Mouse (Mus musculus) heart, postnatal 4 days (tissue): ENCODE measurements at regions not wholly inside any gene's neighbourhood (a gene's known extent, or its start where the extent isn't known, plus 50 kb on each side); places are given as distances from the start of the nearest gene placed in this dataset.

Experiments
- DNase-seq: peaks from one replicate; pipeline ENCODE4 v3.0.0; 2021
- microRNA-seq, 2 experiments: library from miRNA; unstranded; fragments of <30 nt; microRNA quantifications; one replicate each; pipeline ENCODE4 v1.2.0; 2021 to 2022

DNA sequence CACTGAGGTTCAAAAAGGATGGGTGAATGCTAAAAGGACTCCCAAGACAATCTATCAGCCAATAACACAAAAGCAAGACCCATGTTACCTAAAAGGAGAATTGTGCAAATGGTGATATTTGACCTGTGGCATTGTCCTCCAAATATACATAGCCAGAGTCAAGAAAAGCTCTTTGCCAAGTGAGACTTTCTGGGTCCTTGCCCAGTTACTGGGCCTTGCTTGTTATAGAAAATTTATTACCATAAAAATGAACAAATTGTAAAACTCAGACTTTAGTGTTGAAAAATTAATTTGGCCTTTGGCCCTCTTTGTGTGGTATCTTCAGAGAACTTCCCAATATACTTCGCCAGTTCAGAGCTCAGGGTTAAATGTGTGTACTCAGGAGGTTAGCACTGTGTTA is 653.3 kb downstream of the Gm826 start:
- no peak for DNase-seq

DNA sequence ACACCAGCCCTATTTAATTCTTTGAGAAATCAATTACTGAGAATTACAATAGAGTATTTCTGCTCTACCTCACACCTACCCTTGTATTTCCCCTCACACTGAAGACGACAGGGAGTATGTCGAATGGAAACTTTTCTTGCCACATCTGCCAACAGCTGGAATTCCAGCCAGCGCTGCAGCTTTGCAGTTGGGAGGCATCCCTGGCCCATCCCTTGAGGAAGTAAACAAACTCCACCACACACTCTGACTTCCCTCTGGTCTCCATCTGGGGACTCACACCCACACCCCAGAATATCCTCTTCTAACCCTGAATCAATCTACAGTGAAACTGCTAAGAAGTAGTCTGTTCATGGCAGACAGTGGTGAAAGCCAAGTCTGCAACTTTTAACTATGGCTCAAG is 630.9 kb downstream of the Gm826 start:
- DNase-seq: no peak

DNA sequence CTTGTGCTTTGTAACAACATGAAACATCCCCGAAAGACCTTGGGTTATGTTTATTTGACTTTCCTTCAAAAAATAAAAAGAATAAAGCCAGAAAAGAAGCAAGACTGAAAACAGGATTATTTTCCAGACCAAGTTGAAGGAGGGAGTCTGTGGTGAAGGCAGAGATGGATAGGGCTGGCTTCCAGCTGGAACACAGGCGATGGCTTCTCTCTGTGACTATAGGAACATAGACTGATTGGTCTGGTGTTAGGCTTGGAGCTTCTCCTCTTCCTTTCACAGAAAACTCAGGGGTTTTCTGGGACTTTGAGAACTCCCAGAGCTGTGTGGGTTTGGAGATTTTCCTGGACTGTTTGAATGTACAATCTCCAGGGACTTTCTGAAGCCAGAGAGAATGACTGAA is 625.8 kb downstream of the Gm826 start:
- peak; percentile 49 for DNase-seq

DNA sequence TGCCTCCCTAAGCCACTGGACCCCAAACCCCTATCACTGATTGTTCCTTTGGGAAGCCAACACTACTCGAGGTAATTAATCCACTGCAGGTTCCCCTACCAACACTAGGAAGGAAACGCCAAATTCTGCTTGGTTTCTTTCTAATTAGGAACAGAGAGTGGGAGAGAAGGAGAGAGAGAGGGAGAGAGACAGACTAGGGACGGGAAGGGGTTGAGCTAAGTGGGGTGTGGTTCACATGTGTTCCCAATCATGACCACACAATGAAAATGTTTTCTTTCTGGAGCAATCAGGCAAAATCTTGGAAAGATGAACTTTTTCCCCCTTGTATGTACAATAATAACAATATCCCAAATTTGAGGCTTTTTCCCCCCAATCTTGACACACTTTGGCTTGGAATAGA is 619.3 kb downstream of the Gm826 start:
- no peak for DNase-seq

DNA sequence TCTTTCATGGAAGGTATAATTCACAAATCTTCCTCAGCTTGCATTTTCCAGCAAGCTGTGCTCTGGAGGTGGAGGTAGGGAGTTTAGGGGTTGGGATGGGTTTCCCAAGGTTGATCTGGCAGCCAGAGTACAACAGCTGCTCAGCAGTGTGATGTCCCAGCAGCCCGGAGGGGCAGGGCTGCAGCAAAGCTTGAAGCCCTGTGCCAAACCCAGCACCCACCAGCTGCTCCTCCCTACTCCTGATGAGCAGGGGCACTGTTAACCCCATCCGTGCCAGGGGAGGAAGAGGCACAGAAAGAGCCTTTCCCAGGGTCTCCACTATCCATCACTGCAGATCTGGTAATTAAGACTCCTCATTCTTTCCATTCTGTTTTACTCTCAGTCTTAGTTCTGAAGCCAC is 615.2 kb downstream of the Gm826 start:
- DNase-seq: no peak

DNA sequence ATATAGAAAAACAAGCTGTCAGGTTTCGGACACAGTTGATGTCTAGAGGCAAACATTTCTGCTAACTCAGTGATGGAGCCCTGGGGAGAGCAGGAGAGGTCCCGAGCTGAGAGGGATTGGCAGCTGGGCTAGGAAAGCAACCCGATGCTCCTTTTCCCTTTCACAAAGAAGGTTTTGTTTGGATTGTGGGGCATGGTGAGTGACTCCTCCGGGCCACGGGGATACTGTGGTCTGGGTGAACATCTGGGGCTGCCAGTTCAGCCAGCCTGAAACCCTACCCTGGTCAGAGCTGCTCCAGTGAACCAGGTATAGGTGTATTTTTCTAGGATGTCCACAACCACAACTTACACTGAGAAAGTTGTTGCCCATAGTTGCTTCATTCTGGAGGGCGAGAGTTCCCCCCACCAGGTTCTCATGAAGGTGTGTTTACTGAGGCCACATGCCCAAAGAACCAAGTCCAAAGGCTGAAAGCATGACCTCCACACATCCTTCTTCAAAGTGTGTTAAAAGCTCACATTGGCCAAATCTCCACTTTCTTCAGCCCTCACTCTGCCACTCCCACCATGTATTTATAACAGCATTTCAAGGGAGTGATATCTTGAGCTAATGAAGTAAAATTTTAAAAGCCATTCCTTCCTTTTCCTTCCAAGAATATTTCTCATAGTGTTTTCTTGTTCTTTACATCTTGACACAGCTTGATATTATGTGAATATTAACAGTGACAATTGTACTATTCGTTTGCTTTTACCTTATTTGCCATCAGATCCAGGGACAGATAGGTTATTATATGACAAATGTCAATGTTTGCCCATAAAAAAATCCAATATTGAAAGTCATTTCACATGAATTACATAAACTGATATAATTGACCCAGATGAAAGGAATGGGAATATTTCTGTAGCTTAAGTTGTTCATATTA is 608.5 kb downstream of the Gm826 start:
- DNase-seq: no peak

DNA sequence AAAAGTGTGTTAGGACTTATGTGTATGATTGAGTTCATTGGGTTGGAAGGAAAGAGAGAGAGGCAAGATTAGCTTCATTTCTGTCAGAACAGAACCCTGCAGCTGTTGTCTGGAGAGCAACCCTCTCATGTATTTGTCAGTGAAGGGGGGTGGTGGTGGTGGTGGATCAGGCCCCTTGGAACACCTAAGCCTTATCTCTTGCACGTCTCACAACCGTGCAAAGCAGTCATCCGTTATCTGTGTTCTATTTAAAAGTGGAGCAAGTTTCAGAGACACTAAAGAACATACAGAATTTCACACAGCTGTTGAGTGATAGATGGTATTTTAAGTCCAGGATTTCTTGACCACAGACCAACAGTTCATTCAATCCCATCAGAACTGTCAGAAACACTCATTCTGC is 604.7 kb downstream of the Gm826 start:
- no peak for DNase-seq

DNA sequence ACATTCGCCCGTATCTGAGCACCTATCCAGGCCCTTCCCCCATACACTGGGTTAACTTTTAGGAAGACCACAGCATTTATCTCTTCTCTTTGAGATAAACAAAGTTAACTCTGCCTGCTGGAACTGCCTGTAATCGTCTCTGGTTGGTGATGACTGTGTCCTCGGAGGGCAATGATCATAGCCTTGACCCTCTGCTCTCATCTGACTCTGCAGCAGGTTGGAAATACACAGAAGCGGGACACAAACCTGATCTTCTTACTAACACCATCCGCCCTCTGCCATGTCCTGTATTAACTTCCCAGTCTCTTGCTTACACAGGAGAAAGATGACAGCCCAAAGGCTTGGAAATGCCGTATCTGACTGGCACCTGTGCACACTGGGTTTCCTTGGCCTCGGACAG is 603.7 kb downstream of the Gm826 start:
- DNase-seq: no peak

DNA sequence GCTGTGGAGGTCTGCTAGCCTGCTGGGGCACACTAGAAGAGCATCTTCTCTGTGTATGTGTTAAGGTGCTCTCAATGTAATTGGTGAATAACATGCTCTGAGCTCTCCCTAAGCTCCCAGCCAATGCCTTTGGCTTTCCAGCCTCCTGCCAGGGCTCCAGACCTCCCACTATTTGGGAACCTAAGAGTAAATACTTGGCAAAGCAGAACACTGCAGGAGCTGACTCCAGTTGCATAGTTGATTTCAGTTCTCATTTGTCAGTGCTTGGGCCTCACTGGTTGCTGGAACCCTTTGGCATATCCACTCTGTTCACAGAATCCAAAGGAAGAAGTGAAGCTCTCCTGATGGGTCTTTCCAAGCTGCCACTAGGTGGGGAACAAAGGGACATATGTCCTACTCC is 602.7 kb downstream of the Gm826 start:
- no peak for DNase-seq

DNA sequence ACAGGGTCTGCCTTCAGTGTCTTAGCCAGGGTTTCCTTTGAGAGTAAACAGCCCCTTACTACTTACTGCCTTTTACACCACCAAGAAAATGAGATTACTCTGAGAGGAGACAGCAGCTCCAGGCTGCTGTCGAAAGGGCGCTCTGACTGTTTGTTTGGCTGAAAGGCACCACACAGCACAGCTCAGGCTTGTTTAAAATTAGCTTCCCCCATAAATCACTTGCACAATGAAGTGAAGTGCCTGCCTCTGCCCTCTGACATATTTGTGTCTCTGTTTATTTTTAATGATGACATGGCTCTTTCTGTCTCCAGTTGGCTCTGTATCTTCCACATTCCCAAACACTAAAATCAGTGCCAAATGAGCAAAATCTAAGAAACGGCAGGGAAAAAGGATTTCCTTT is 601.5 kb downstream of the Gm826 start:
- no peak for DNase-seq

DNA sequence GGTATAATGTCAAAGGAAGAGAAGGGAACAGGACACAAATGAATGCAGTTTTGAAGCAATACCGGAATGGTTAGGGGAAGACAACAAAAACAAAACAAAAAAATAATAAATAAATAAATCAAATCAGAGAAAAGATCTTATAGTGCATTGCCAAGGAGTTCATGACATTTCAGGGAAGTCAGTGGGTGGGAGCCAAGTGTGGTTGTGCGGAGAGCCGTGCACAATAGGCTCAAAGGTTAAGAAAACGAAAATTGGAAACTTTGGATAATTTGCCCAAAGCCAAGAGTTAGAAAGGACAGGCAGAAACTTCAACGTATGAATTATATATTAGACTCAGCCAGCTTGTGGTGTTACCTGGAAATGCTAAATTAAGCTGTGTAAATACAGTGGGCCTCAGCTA is 599.4 kb downstream of the Gm826 start:
- no peak for DNase-seq

DNA sequence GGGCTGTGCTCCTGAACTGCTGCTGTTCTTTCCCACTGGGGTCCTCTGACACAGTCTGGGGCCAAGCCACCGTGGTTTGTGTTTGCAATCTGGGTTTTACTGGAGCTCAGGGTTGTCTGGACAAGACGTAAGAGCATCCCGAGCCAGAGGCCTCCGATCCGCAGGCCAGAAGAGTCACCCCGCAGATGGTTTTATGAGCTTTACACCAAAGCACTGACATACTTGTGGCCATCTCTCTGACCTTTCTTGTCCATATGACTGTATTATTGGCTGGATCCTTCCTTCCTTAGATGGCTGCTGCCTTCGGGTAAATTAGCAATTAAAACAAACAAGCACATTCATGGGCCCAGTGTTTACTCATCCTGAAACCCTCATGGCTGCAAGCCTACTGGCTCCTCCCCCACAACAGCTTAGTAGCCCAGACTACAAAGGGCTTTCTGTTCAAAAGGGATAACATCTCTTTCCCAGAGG is 578.4 kb downstream of the Gm826 start:
- no peak for DNase-seq

DNA sequence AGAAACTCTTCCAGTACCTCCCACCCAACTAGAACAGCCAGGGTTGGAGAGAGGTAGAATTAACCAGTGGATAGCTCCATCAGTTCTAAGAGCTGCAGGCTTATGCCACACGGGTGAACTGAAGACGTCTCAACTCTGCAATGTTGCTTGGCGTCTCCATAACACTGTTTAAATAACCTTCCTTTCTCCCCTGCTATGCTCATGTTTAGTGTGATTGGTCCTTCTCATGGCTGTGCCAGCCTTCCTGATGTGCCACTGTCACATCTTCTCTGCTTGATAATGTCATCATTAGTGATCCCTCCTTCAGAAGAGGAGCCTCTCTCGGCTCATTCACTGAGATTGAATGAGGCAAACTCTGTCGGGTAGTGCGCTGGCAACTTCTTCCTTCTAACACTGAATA is 573.2 kb downstream of the Gm826 start:
- no peak for DNase-seq

DNA sequence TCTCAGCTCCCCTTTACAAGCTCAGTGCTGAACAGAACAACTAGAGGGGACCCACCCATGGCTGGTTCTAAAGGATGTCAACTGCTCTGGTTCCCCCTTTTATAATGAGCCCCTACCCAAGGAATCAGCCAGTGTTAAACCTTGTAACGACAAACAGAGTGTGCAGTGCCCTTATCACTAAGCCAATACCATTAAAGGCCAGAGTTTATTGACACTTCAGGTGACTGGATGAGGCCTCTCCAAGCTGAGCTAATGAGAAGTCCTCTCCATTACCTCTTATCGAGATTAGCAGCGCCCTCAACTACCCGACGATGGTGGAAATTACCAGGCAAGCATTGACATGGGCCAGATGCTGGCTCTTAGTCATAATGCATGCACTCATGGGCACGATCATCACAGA is 570.8 kb downstream of the Gm826 start:
- no peak for DNase-seq

Small RNA genes lying in the stretch of these regions (microRNA-seq; reads per million reads assigned to microRNA genes)
- gene Gm44319: 0 reads per million in 2 experiments
